Mouse (Mus musculus) liver, embryonic 11.5 days (tissue): Measurements from ENCODE around the gene Cntnap2. TPM values are rescaled to one million over a fixed set of nuclear protein-coding genes. Genes with fewer than 3 reads are reported as not detected.

Source experiments
- ATAC-seq: fragments of 200-750 bp; cut with Nextera tagmentation; replicated peaks from 2 replicates; pipeline ENCODE4 v1.8.0; 2017; ENCODE audit warnings: moderate number of reproducible peaks, mild to moderate bottlenecking, moderate TSS enrichment, moderate library complexity; ENCODE audit not compliant: low FRiP score
- DNase-seq: peaks from one replicate; pipeline ENCODE4 v3.0.0-alpha.2; 2017; ENCODE audit warnings: low spot score
- H3K27ac ChIP-seq: fragments of 300-500 bp; sonication (generic); 2 replicates; pipeline ENCODE4 v1.5.1; 2014; ENCODE audit warnings: mild to moderate bottlenecking, low read depth, low read length, control low read depth
- H3K27me3 ChIP-seq: fragments of 300-500 bp; sonication (generic); replicated peaks from 2 replicates; pipeline ENCODE4 v1.6.1; 2014; ENCODE audit warnings: low read length, mixed read lengths; ENCODE audit not compliant: control insufficient read depth, insufficient read depth
- H3K36me3 ChIP-seq: fragments of 300-500 bp; sonication (generic); 2 replicates; pipeline ENCODE4 v1.6.1; 2014; ENCODE audit warnings: mild to moderate bottlenecking, low read length, moderate library complexity, mixed read lengths; ENCODE audit not compliant: control insufficient read depth, insufficient read depth
- H3K4me1 ChIP-seq: fragments of 300-500 bp; sonication (generic); replicated peaks from 2 replicates; pipeline ENCODE4 v1.6.1; 2014; ENCODE audit warnings: low read length, mixed read lengths; ENCODE audit not compliant: control insufficient read depth, insufficient read depth
- H3K4me2 ChIP-seq: fragments of 300-500 bp; sonication (generic); 2 replicates; pipeline ENCODE4 v1.6.1; 2014; ENCODE audit warnings: mild to moderate bottlenecking, control low read depth, moderate library complexity
- H3K4me3 ChIP-seq: fragments of 300-500 bp; sonication (generic); 2 replicates; pipeline ENCODE4 v1.5.1; 2014; ENCODE audit warnings: low read depth, low read length, control low read depth
- H3K9ac ChIP-seq: fragments of 300-500 bp; sonication (generic); 2 replicates; pipeline ENCODE4 v1.6.1; 2014; ENCODE audit warnings: low read depth, low read length, control low read depth
- H3K9me3 ChIP-seq: fragments of 300-500 bp; sonication (generic); 2 replicates; pipeline ENCODE4 v1.6.1; 2016; ENCODE audit warnings: low read length, inconsistent platforms, mixed read lengths; ENCODE audit not compliant: control insufficient read depth
- WGBS: fragments of 180-500 bp; shearing (Covaris S2); extraction: QIAGEN DNeasy Blood & Tissue Kit; methylation state at CpG from one replicate; pipeline ENCODE4 v1.1.7; 2014; 5-methylcytosine and 5-hydroxymethylcytosine counted together
- polyA plus RNA-seq: library from polyadenylated mRNA; unstranded; fragments of >200 nt; fragmentation: Nextera tagmentation; extraction: Ambion mirVana; gene quantifications from 2 replicates; pipeline ENCODE4 v1.2.1, GENCODE M21; 2014

Gene Cntnap2
- polyA plus RNA-seq, 1 experiment from 2014 or later: 1.2 TPM

GRCm38 (mm10) chr6:47013535-47013934 lies 1954.4 kb downstream of the Cntnap2 start:
- peak; percentile 59 for DNase-seq
- ATAC-seq: no peak
- H3K9me3 ChIP-seq: no peaks in the 10 kb centered on the region
- H3K27ac ChIP-seq: no peak overlapping the region
- WGBS: 15% methylated on average over 4 of the region's 4 CpGs
- no peak overlapping the region for H3K4me2 ChIP-seq
- H3K36me3 ChIP-seq: no peaks in the 10 kb centered on the region
- H3K4me1 ChIP-seq: no peaks in the 10 kb centered on the region
- H3K27me3 ChIP-seq: no peaks in the 10 kb centered on the region
- no peak overlapping the region for H3K4me3 ChIP-seq
- H3K9ac ChIP-seq: no peak overlapping the region

- no peaks in the 10 kb centered on the region for H3K27me3 ChIP-seq
- DNase-seq (no peak), ATAC-seq (no peak)
- H3K4me2 ChIP-seq: no peak overlapping the region
- H3K27ac ChIP-seq: no peak overlapping the region
- no peaks in the 10 kb centered on the region for H3K4me1 ChIP-seq
- H3K9me3 ChIP-seq: no peaks in the 10 kb centered on the region
- H3K9ac ChIP-seq: no peak overlapping the region
- 77% methylated on average over 1 of the region's 1 CpGs for WGBS
- no peak overlapping the region for H3K4me3 ChIP-seq
- H3K36me3 ChIP-seq: no peaks in the 10 kb centered on the region
These were observed 1955.9 kb downstream of the Cntnap2 start for GRCm38 (mm10) chr6:47014886-47015586.

GRCm38 (mm10) chr6:47026064-47026686 lies 1967.0 kb downstream of the Cntnap2 start:
- DNase-seq: no peak
- H3K4me2 ChIP-seq: no peak overlapping the region
- no peaks in the 10 kb centered on the region for H3K36me3 ChIP-seq
- no peak for ATAC-seq
- no peak overlapping the region for H3K4me3 ChIP-seq
- no peak overlapping the region for H3K9ac ChIP-seq
- H3K4me1 ChIP-seq: no peaks in the 10 kb centered on the region
- 74% methylated on average over 4 of the region's 4 CpGs for WGBS
- no peaks in the 10 kb centered on the region for H3K9me3 ChIP-seq
- H3K27me3 ChIP-seq: no peaks in the 10 kb centered on the region
- no peak overlapping the region for H3K27ac ChIP-seq

GRCm38 (mm10) chr6:47031362-47031761 lies 1972.2 kb downstream of the Cntnap2 start:
- Histone ChIP-seq H3K4me1 (no peaks in the 10 kb centered on the region), H3K36me3 (no peaks in the 10 kb centered on the region), H3K9me3 (no peaks in the 10 kb centered on the region), H3K27me3 (no peaks in the 10 kb centered on the region), H3K4me3 (no peak overlapping the region), H3K27ac (no peak overlapping the region), H3K9ac (no peak overlapping the region), H3K4me2 (no peak overlapping the region)
- ATAC-seq (no peak), DNase-seq (no peak)
- WGBS: 59% methylated on average over 2 of the region's 2 CpGs

- Histone ChIP-seq H3K36me3 (no peaks in the 10 kb centered on the region), H3K27ac (no peak overlapping the region), H3K4me2 (no peak overlapping the region), H3K4me1 (no peaks in the 10 kb centered on the region), H3K9me3 (no peaks in the 10 kb centered on the region), H3K9ac (no peak overlapping the region), H3K4me3 (no peak overlapping the region), H3K27me3 (peaks cover 2% of the 10 kb centered on the region; the same call in 1 of the 2 replicates)
- 74% methylated on average over 1 of the region's 1 CpGs for WGBS
- ATAC-seq (no peak), DNase-seq (no peak)
These were observed 1983.4 kb downstream of the Cntnap2 start for GRCm38 (mm10) chr6:47042602-47043001.

- Histone ChIP-seq H3K4me1 (no peaks in the 10 kb centered on the region), H3K4me2 (no peak overlapping the region), H3K9me3 (no peaks in the 10 kb centered on the region), H3K36me3 (no peaks in the 10 kb centered on the region), H3K9ac (no peak overlapping the region), H3K27me3 (peaks cover 2% of the 10 kb centered on the region; the same call in 1 of the 2 replicates), H3K4me3 (no peak overlapping the region), H3K27ac (no peak overlapping the region)
- DNase-seq: no peak
- ATAC-seq: no peak
- WGBS: 67% methylated on average over 1 of the region's 1 CpGs
These were observed 1984.4 kb downstream of the Cntnap2 start for GRCm38 (mm10) chr6:47043586-47043985.

- no peaks in the 10 kb centered on the region for H3K9me3 ChIP-seq
- no peak overlapping the region for H3K27ac ChIP-seq
- H3K4me3 ChIP-seq: peak overlapping the region; percentile 36
- peak; percentile 32 for DNase-seq
- ATAC-seq: no peak
- no peaks in the 10 kb centered on the region for H3K4me1 ChIP-seq
- peak overlapping the region; percentile 57 for H3K4me2 ChIP-seq
- H3K36me3 ChIP-seq: no peaks in the 10 kb centered on the region
- peaks cover 2% of the 10 kb centered on the region; the same call in 1 of the 2 replicates for H3K27me3 ChIP-seq
- no peak overlapping the region for H3K9ac ChIP-seq
- 3% methylated on average over 46 of the region's 46 CpGs for WGBS
These were observed 1985.4 kb downstream of the Cntnap2 start for GRCm38 (mm10) chr6:47044385-47045200.

GRCm38 (mm10) chr6:47049051-47049450 lies 1989.9 kb downstream of the Cntnap2 start:
- Histone ChIP-seq H3K9ac (no peak overlapping the region), H3K9me3 (no peaks in the 10 kb centered on the region), H3K27me3 (peaks cover 2% of the 10 kb centered on the region; the same call in 1 of the 2 replicates), H3K4me1 (no peaks in the 10 kb centered on the region), H3K4me3 (no peak overlapping the region), H3K36me3 (no peaks in the 10 kb centered on the region), H3K4me2 (no peak overlapping the region), H3K27ac (no peak overlapping the region)
- ATAC-seq (no peak), DNase-seq (no peak)
- WGBS: 63% methylated on average over 5 of the region's 5 CpGs
